Comparison of ENCODE assay signal across 14 mouse cellular contexts in the genomic region with DNA sequence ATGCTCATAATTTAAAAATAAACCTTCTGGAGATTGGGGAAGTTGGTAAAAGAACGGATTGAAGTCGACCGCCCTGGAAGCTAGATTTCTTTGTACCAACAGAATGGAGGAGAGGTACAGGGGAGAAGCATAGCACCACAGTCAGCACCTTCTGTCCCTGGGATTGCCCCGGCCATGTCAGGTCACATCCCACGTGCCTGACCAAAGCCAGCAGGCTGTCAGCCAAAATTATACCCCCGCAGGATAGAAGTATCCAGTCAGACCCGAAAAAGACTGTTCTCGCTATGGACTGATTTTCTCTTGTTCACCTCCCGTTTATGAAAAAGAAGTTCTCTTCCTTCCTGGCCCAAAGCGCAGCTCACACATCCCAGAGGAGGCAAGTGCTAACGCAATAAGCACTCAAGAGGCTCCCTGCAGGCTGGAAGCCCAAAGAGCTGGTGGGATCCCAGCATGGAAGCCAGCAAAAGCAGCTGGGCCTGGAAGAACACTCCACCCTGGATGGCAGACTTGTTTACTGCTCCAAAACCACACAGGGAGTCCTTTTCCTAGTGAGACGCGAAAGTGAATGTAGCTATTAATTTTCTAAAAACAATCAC. TPM values are rescaled to one million over a fixed set of nuclear protein-coding genes. Genes with fewer than 3 reads are reported as not detected.
DNase-seq lines count a peak whose midpoint lies in the region; ATAC-seq and TF ChIP-seq lines count a peak whose summit lies in the region.
"Had no signal": no experiment of that assay in that cellular context is flagged by ENCODE, and none has a peak within 500 bp of the region (broad histone marks: within the 10 kb centered on the region; RNA-seq: fewer than 3 reads in every experiment).

No protein-coding gene starts in this region.

- no peak for TF ChIP-seq POLR2A in olfactory bulb, adult 2 months (IDR thresholded peaks at IDR 0.05; ENCODE audit: insufficient read depth, low read depth, low read length)

- peak overlapping the region; percentile 75 for H3K27ac ChIP-seq in left cerebral cortex, adult 2 months
- peak overlapping the region; percentile 46; the same call in 1 of the 2 replicates for H3K27ac ChIP-seq in forebrain, embryonic 14.5 days (ENCODE audit: low read depth, low read length)
- peak overlapping the region; percentile 71 for H3K27ac ChIP-seq in olfactory bulb, adult 2 months (ENCODE audit: insufficient read depth, low read depth, low read length)
- H3K27ac ChIP-seq: embryonic facial prominence, embryonic 12.5 days; limb, embryonic 12.5 days had no signal

- no peaks in the 10 kb centered on the region for H3K36me3 ChIP-seq in forebrain, embryonic 14.5 days (ENCODE audit: control insufficient read depth, insufficient read depth, low read length)
- H3K36me3 ChIP-seq: embryonic facial prominence, embryonic 12.5 days; limb, embryonic 12.5 days had no signal

- no peaks in the 10 kb centered on the region for H3K9me3 ChIP-seq in forebrain, embryonic 14.5 days (replicated peaks; ENCODE audit: control insufficient read depth, low read length)
- H3K9me3 ChIP-seq: embryonic facial prominence, embryonic 12.5 days; limb, embryonic 12.5 days had no signal

- TF ChIP-seq CTCF in left cerebral cortex, adult 2 months (IDR thresholded peaks at IDR 0.05): no peak
- no peak for TF ChIP-seq CTCF in olfactory bulb, adult 2 months (IDR thresholded peaks at IDR 0.05; ENCODE audit: insufficient read depth, low read depth, low read length)

- WGBS in forebrain, embryonic 14.5 days: 57% methylated on average over 13 of the region's 13 CpGs
- 22% methylated on average over 13 of the region's 13 CpGs for WGBS in olfactory bulb, adult 2 months

- no peak overlapping the region for H3K4me2 ChIP-seq in forebrain, embryonic 14.5 days (ENCODE audit: low read length)
- H3K4me2 ChIP-seq: embryonic facial prominence, embryonic 12.5 days; limb, embryonic 12.5 days had no signal

- intact Hi-C loops in left cerebral cortex, adult 2 months (cut with DNase I): no loop called here
- intact Hi-C loops in left cerebral cortex, postnatal 25 days (cut with DNase I): no loop called here

- H3K9ac ChIP-seq in forebrain, embryonic 14.5 days (ENCODE audit: low read length): peak overlapping the region; percentile 17; the same call in 1 of the 2 replicates
- H3K9ac ChIP-seq: embryonic facial prominence, embryonic 12.5 days; limb, embryonic 12.5 days had no signal

- no peak overlapping the region for H3K4me3 ChIP-seq in left cerebral cortex, adult 2 months
- no peak overlapping the region for H3K4me3 ChIP-seq in forebrain, embryonic 14.5 days (ENCODE audit: low read depth, low read length)
- H3K4me3 ChIP-seq in olfactory bulb, adult 2 months (ENCODE audit: insufficient read depth, low read depth, low read length): no peak overlapping the region
- H3K4me3 ChIP-seq: embryonic facial prominence, embryonic 12.5 days; limb, embryonic 12.5 days had no signal

- H3K4me1 ChIP-seq in forebrain, embryonic 14.5 days (ENCODE audit: control insufficient read depth, insufficient read depth, low read length): peaks cover 37% of the 10 kb centered on the region
- H3K4me1 ChIP-seq in olfactory bulb, adult 2 months (ENCODE audit: control insufficient read depth, insufficient read depth, low read length): peaks cover 26% of the 10 kb centered on the region

- no peak for ATAC-seq in forebrain, embryonic 14.5 days
- ATAC-seq: Patski had no signal

- DNase-seq in cerebellum, postnatal 10 days: peak; percentile 19 to 48
- DNase-seq in cerebellum, adult 9-10 months: no peak
- no peak for DNase-seq in left cerebral cortex, adult 2 months (ENCODE audit: extremely low spot score in 1 of 2, low spot score in 2 of 2)
- DNase-seq in left cerebral cortex, postnatal 25 days (ENCODE audit: low spot score in 2 of 2): no peak
- DNase-seq in forebrain, embryonic 14.5 days (ENCODE audit: low spot score): no peak
- DNase-seq in thymus, postnatal 14 days: no peak
- no peak for DNase-seq in lung, adult 18-20 months
- DNase-seq: kidney, postnatal 14 days had no signal

- H3K27me3 ChIP-seq in forebrain, embryonic 14.5 days (replicated peaks; ENCODE audit: control insufficient read depth, insufficient read depth, low read length): no peaks in the 10 kb centered on the region
- H3K27me3 ChIP-seq: embryonic facial prominence, embryonic 12.5 days; limb, embryonic 12.5 days; Patski had no signal

RNA-seq across cellular contexts. Expression of a gene that starts 19.9 kb away (rescaled TPM):
- 10 to 100 TPM; 18.5 to 21.5 TPM for total RNA-seq in left cerebral cortex, adult 2 months (2021)
- 10 to 100 TPM; 16.5 to 20.4 TPM for total RNA-seq in left cerebral cortex, postnatal 25 days (2021)
- polyA plus RNA-seq in forebrain, embryonic 14.5 days (2014; fragmentation: Nextera tagmentation; extraction: Ambion mirVana): 18.4 and 18.8 TPM in 2 replicates
- not detected in 2 replicates for polyA plus RNA-seq in olfactory bulb, adult 2 months (2012; ENCODE audit: insufficient read depth, insufficient read length, low replicate concordance, missing spikeins)

RNA-seq across cellular contexts. Expression of a gene that starts 40.0 kb away (rescaled TPM):
- total RNA-seq in left cerebral cortex, adult 2 months (2021): 10 to 100 TPM; 49.5 to 56.7 TPM
- 10 to 100 TPM; 54.3 to 57.0 TPM for total RNA-seq in left cerebral cortex, postnatal 25 days (2021)
- 42.8 and 45.9 TPM in 2 replicates for polyA plus RNA-seq in forebrain, embryonic 14.5 days (2014; fragmentation: Nextera tagmentation; extraction: Ambion mirVana)
- polyA plus RNA-seq in olfactory bulb, adult 2 months (2012; ENCODE audit: insufficient read depth, insufficient read length, low replicate concordance, missing spikeins): not detected in 2 replicates

RNA-seq across cellular contexts. Expression of a gene that starts 40.8 kb away (rescaled TPM):
- under 1 TPM in 1 of 2 experiments, not detected in 1; 0.11 TPM for total RNA-seq in left cerebral cortex, adult 2 months (2021)
- total RNA-seq in left cerebral cortex, postnatal 25 days (2021): not detected
- polyA plus RNA-seq in forebrain, embryonic 14.5 days (2014; fragmentation: Nextera tagmentation; extraction: Ambion mirVana): 0.04 TPM in 1 of 2 replicates, not detected in the other
- not detected in 2 replicates for polyA plus RNA-seq in olfactory bulb, adult 2 months (2012; ENCODE audit: insufficient read depth, insufficient read length, low replicate concordance, missing spikeins)
- total RNA-seq: neutrophil, adult 5-6 weeks had no signal
- polyA plus RNA-seq: embryonic facial prominence, embryonic 12.5 days; gonadal fat pad, adult 2 months; limb, embryonic 12.5 days; Patski had no signal

Comparison
In these comparisons a context has a peak if more than half of its experiments do, and no peak if none do; other contexts are left out.
1. DNase-seq: peak in cerebellum, postnatal 10 days (2 of 2); none in cerebellum, adult 9-10 months (single experiment), left cerebral cortex, adult 2 months (0 of 2), left cerebral cortex, postnatal 25 days (0 of 2), forebrain, embryonic 14.5 days (single experiment), thymus, postnatal 14 days (single experiment) and lung, adult 18-20 months (0 of 2).
2. Peak in every context shown above with its lines, with median percentiles within 50 percentile points of each other: H3K27ac ChIP-seq.